Mouse (Mus musculus): ENCODE results near the gene Rasgef1c.

- TF ChIP-seq CTCF (IDR thresholded peaks at IDR 0.05; ENCODE audit: borderline replicate concordance, insufficient read depth, low read length) (no peak), POLR2A (IDR thresholded peaks at IDR 0.05; ENCODE audit: low read depth, low read length) (no peak)
Measured at GRCm38 (mm10) chr11:49927169-49927568, 25.5 kb downstream of the Rasgef1c start.
